Mouse (Mus musculus) forebrain, embryonic 14.5 days (tissue): Measurements from ENCODE around the gene 4930568D16Rik. TPM values are rescaled to one million over a fixed set of nuclear protein-coding genes. Genes with fewer than 3 reads are reported as not detected.

Source experiments
- ATAC-seq: fragments of 200-750 bp; cut with Nextera tagmentation; 2 replicates; pipeline ENCODE4 v1.8.0; 2017; ENCODE audit warnings: mild to moderate bottlenecking, moderate library complexity
- DNase-seq: peaks from one replicate; pipeline ENCODE4 v3.0.0-alpha.2; 2015; ENCODE audit warnings: low spot score
- H3K27ac ChIP-seq: fragments of 300-500 bp; sonication (generic); 2 replicates; pipeline ENCODE4 v1.5.1; 2014; ENCODE audit warnings: low read depth, mild to moderate bottlenecking, control low read depth, low read length, moderate library complexity
- H3K27me3 ChIP-seq: fragments of 300-500 bp; sonication (generic); replicated peaks from 2 replicates; pipeline ENCODE4 v1.6.1; 2014; ENCODE audit warnings: low read length, control low read depth, mixed read lengths; ENCODE audit not compliant: control insufficient read depth, insufficient read depth
- H3K36me3 ChIP-seq: fragments of 300-500 bp; sonication (generic); 2 replicates; pipeline ENCODE4 v1.6.1; 2014; ENCODE audit warnings: low read length, control low read depth; ENCODE audit not compliant: control insufficient read depth, insufficient read depth
- H3K4me1 ChIP-seq: fragments of 300-500 bp; sonication (generic); 2 replicates; pipeline ENCODE4 v1.6.1; 2014; ENCODE audit warnings: antibody characterized with exemption, low read length, control low read depth; ENCODE audit not compliant: control insufficient read depth, insufficient read depth
- H3K4me2 ChIP-seq: fragments of 300-500 bp; sonication (generic); 2 replicates; pipeline ENCODE4 v1.6.1; 2014; ENCODE audit warnings: mild to moderate bottlenecking, control low read depth, low read length
- H3K4me3 ChIP-seq: fragments of 300-500 bp; sonication (generic); 2 replicates; pipeline ENCODE4 v1.5.1; 2014; ENCODE audit warnings: low read depth, low read length, control low read depth
- H3K9ac ChIP-seq: fragments of 300-500 bp; sonication (generic); 2 replicates; pipeline ENCODE4 v1.6.1; 2014; ENCODE audit warnings: mild to moderate bottlenecking, low read length, control low read depth, moderate library complexity
- H3K9me3 ChIP-seq: fragments of 300-500 bp; sonication (generic); replicated peaks from 2 replicates; pipeline ENCODE4 v1.6.1; 2016; ENCODE audit warnings: low read length, control low read depth, mixed read lengths; ENCODE audit not compliant: control insufficient read depth
- WGBS: fragments of 180-500 bp; shearing (Covaris S2); extraction: QIAGEN DNeasy Blood & Tissue Kit; methylation state at CpG from one replicate; pipeline ENCODE4 v1.1.7; 2014; 5-methylcytosine and 5-hydroxymethylcytosine counted together
- polyA plus RNA-seq: library from polyadenylated mRNA; unstranded; fragments of >200 nt; fragmentation: Nextera tagmentation; extraction: Ambion mirVana; gene quantifications from 2 replicates; pipeline ENCODE4 v1.2.1, GENCODE M21; 2014

The 4930568D16Rik gene
- polyA plus RNA-seq, 1 experiment from 2014 or later: not detected

GRCm38 (mm10) chr2:35407266-35407665 is 39.7 kb upstream of the 4930568D16Rik start:
- H3K27ac ChIP-seq: no peak overlapping the region
- H3K9ac ChIP-seq: no peak overlapping the region
- H3K9me3 ChIP-seq: no peaks in the 10 kb centered on the region
- H3K4me3 ChIP-seq: no peak overlapping the region
- 80% methylated on average over 6 of the region's 6 CpGs for WGBS
- ATAC-seq (no peak), DNase-seq (no peak)
- no peaks in the 10 kb centered on the region for H3K4me1 ChIP-seq
- no peaks in the 10 kb centered on the region for H3K36me3 ChIP-seq
- H3K4me2 ChIP-seq: no peak overlapping the region
- H3K27me3 ChIP-seq: no peaks in the 10 kb centered on the region

GRCm38 (mm10) chr2:35406611-35407010 is 39.1 kb upstream of the 4930568D16Rik start:
- Histone ChIP-seq H3K4me2 (no peak overlapping the region), H3K27me3 (no peaks in the 10 kb centered on the region), H3K4me3 (no peak overlapping the region), H3K9ac (no peak overlapping the region), H3K4me1 (no peaks in the 10 kb centered on the region), H3K36me3 (no peaks in the 10 kb centered on the region), H3K9me3 (no peaks in the 10 kb centered on the region), H3K27ac (no peak overlapping the region)
- DNase-seq (no peak), ATAC-seq (no peak)
- 69% methylated on average over 1 of the region's 1 CpGs for WGBS

GRCm38 (mm10) chr2:35402391-35402790 is 34.9 kb upstream of the 4930568D16Rik start:
- ATAC-seq (no peak), DNase-seq (no peak)
- Histone ChIP-seq H3K9me3 (no peaks in the 10 kb centered on the region), H3K4me2 (no peak overlapping the region), H3K27ac (no peak overlapping the region), H3K4me1 (no peaks in the 10 kb centered on the region), H3K36me3 (no peaks in the 10 kb centered on the region), H3K27me3 (no peaks in the 10 kb centered on the region), H3K9ac (no peak overlapping the region), H3K4me3 (no peak overlapping the region)
- 93% methylated on average over 16 of the region's 16 CpGs for WGBS

GRCm38 (mm10) chr2:35400739-35401138 is 33.2 kb upstream of the 4930568D16Rik start:
- Histone ChIP-seq H3K4me1 (no peaks in the 10 kb centered on the region), H3K27ac (no peak overlapping the region), H3K27me3 (no peaks in the 10 kb centered on the region), H3K36me3 (no peaks in the 10 kb centered on the region), H3K4me3 (no peak overlapping the region), H3K9ac (no peak overlapping the region), H3K4me2 (no peak overlapping the region), H3K9me3 (no peaks in the 10 kb centered on the region)
- no peak for ATAC-seq
- WGBS: 86% methylated on average over 7 of the region's 7 CpGs
- DNase-seq: no peak

- H3K4me2 ChIP-seq: no peak overlapping the region
- H3K9ac ChIP-seq: no peak overlapping the region
- no peaks in the 10 kb centered on the region for H3K36me3 ChIP-seq
- no peaks in the 10 kb centered on the region for H3K4me1 ChIP-seq
- H3K27me3 ChIP-seq: no peaks in the 10 kb centered on the region
- no peak overlapping the region for H3K27ac ChIP-seq
- H3K9me3 ChIP-seq: no peaks in the 10 kb centered on the region
- WGBS: 83% methylated on average over 6 of the region's 6 CpGs
- H3K4me3 ChIP-seq: no peak overlapping the region
- ATAC-seq: no peak
- no peak for DNase-seq
Observed at GRCm38 (mm10) chr2:35398184-35398828, 30.8 kb upstream of the 4930568D16Rik start.

GRCm38 (mm10) chr2:35397590-35398173 is 30.2 kb upstream of the 4930568D16Rik start:
- H3K27me3 ChIP-seq: no peaks in the 10 kb centered on the region
- peak; percentile 79 for DNase-seq
- no peaks in the 10 kb centered on the region for H3K36me3 ChIP-seq
- H3K4me2 ChIP-seq: no peak overlapping the region
- H3K9me3 ChIP-seq: no peaks in the 10 kb centered on the region
- no peak overlapping the region for H3K4me3 ChIP-seq
- H3K4me1 ChIP-seq: no peaks in the 10 kb centered on the region
- WGBS: 54% methylated on average over 11 of the region's 11 CpGs
- no peak for ATAC-seq
- H3K9ac ChIP-seq: no peak overlapping the region
- H3K27ac ChIP-seq: no peak overlapping the region

GRCm38 (mm10) chr2:35397096-35397495 is 29.6 kb upstream of the 4930568D16Rik start, which contains the start of gene 4930402F06Rik:
TSS of gene 4930402F06Rik (minus strand) at chr2:35397175.
- Histone ChIP-seq H3K9ac (no peak within 1 kb of the TSS), H3K27ac (no peak within 1 kb of the TSS), H3K9me3 (no peaks in the 10 kb centered on the region), H3K36me3 (no peaks in the 10 kb centered on the region), H3K4me3 (no peak within 1 kb of the TSS), H3K4me2 (no peak within 1 kb of the TSS), H3K27me3 (no peaks in the 10 kb centered on the region), H3K4me1 (no peaks in the 10 kb centered on the region)
- ATAC-seq (no peak), DNase-seq (peak; percentile 38)
- 68% methylated on average over 5 of the region's 5 CpGs for WGBS

GRCm38 (mm10) chr2:35385441-35385871 is 17.9 kb upstream of the 4930568D16Rik start:
- 77% methylated on average over 9 of the region's 9 CpGs for WGBS
- Histone ChIP-seq H3K9me3 (no peaks in the 10 kb centered on the region), H3K4me2 (no peak overlapping the region), H3K4me1 (no peaks in the 10 kb centered on the region), H3K4me3 (no peak overlapping the region), H3K9ac (no peak overlapping the region), H3K36me3 (no peaks in the 10 kb centered on the region), H3K27ac (no peak overlapping the region), H3K27me3 (no peaks in the 10 kb centered on the region)
- no peak for DNase-seq
- no peak for ATAC-seq

- DNase-seq: no peak
- Histone ChIP-seq H3K9me3 (no peaks in the 10 kb centered on the region), H3K4me1 (no peaks in the 10 kb centered on the region), H3K27me3 (no peaks in the 10 kb centered on the region), H3K36me3 (no peaks in the 10 kb centered on the region), H3K27ac (no peak overlapping the region), H3K4me3 (no peak overlapping the region), H3K9ac (no peak overlapping the region), H3K4me2 (no peak overlapping the region)
- no peak for ATAC-seq
- WGBS: 73% methylated on average over 9 of the region's 9 CpGs
Observed at GRCm38 (mm10) chr2:35379306-35379705, 11.8 kb upstream of the 4930568D16Rik start.
